ENCODE assay signal across 18 mouse cellular contexts in the genomic region with DNA sequence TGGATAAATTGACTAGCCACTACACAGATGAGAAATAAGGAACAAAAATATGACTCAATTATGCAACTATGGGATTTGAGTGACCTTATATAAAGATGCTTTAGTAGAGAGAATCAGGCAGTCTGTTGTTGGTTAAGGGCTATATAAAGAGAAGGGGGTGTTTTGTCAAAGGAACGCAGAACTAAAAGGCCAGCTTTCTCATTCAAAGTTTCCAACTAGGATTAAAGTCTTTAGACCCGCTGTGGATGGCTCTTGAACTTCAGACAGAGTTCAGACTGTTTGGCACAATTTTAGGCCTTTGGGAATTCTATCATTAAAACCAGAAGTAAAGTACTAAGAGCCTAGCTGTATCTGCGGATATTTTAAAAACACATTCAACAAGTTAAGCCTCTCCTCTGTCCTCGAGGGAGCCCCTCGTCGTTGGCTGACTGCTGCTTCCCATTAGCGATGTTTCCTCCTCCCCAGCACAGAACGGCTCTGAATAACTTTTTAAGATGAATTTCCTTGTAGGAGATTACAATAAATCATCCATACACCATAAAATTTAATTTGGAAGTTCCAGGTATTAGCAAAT.
A peak's percentile ranks its signal among the peaks of the same experiment; 100 is the strongest.
DNase-seq lines count a peak whose midpoint lies in the region; ATAC-seq lines count a peak whose summit lies in the region.
"Had no signal": no experiment of that assay in that cellular context is flagged by ENCODE, and none has a peak within 500 bp of the region (broad histone marks: within the 10 kb centered on the region; RNA-seq: fewer than 3 reads in every experiment).

No protein-coding gene starts in this region.

- H3K36me3 ChIP-seq in midbrain, embryonic 11.5 days (ENCODE audit: control insufficient read depth, insufficient read depth, low read length) = no peaks in the 10 kb centered on the region
- no peaks in the 10 kb centered on the region for H3K36me3 ChIP-seq in midbrain, embryonic 13.5 days
- H3K36me3 ChIP-seq in embryonic facial prominence, embryonic 13.5 days = no peaks in the 10 kb centered on the region
- no peaks in the 10 kb centered on the region for H3K36me3 ChIP-seq in hindbrain, embryonic 10.5 days
- H3K36me3 ChIP-seq: hindbrain, embryonic 12.5 days; intestine, embryonic 15.5 days; kidney, embryonic 15.5 days; liver, embryonic 12.5 days; lung, embryonic 15.5 days had no signal

- no peak overlapping the region for H3K9ac ChIP-seq in midbrain, embryonic 11.5 days (ENCODE audit: low read length)
- H3K9ac ChIP-seq in midbrain, embryonic 13.5 days (replicated peaks) = no peak overlapping the region
- H3K9ac ChIP-seq in embryonic facial prominence, embryonic 13.5 days = no peak overlapping the region
- H3K9ac ChIP-seq: hindbrain, embryonic 12.5 days; intestine, embryonic 15.5 days; kidney, embryonic 15.5 days; liver, embryonic 12.5 days; lung, embryonic 15.5 days had no signal

- WGBS in midbrain, embryonic 11.5 days = 47% methylated on average over 8 of the region's 8 CpGs
- WGBS in midbrain, embryonic 13.5 days = 32% methylated on average over 8 of the region's 8 CpGs
- WGBS in embryonic facial prominence, embryonic 13.5 days = 13% methylated on average over 8 of the region's 8 CpGs
- WGBS in hindbrain, embryonic 10.5 days = 53% methylated on average over 8 of the region's 8 CpGs

- H3K27me3 ChIP-seq in midbrain, embryonic 11.5 days (ENCODE audit: control insufficient read depth, insufficient read depth, low read length) = no peaks in the 10 kb centered on the region
- H3K27me3 ChIP-seq in midbrain, embryonic 13.5 days = no peaks in the 10 kb centered on the region
- no peaks in the 10 kb centered on the region for H3K27me3 ChIP-seq in embryonic facial prominence, embryonic 13.5 days
- H3K27me3 ChIP-seq in hindbrain, embryonic 10.5 days (ENCODE audit: insufficient read depth, poor library complexity, severe bottlenecking) = no peaks in the 10 kb centered on the region
- H3K27me3 ChIP-seq: hindbrain, embryonic 12.5 days; intestine, embryonic 15.5 days; kidney, embryonic 15.5 days; liver, embryonic 12.5 days; lung, embryonic 15.5 days had no signal

- no peaks in the 10 kb centered on the region for H3K9me3 ChIP-seq in midbrain, embryonic 11.5 days (ENCODE audit: control insufficient read depth, low read length)
- H3K9me3 ChIP-seq in midbrain, embryonic 13.5 days = no peaks in the 10 kb centered on the region
- H3K9me3 ChIP-seq in embryonic facial prominence, embryonic 13.5 days = no peaks in the 10 kb centered on the region
- H3K9me3 ChIP-seq in hindbrain, embryonic 10.5 days = no peaks in the 10 kb centered on the region
- H3K9me3 ChIP-seq: hindbrain, embryonic 12.5 days; intestine, embryonic 15.5 days; kidney, embryonic 15.5 days; liver, embryonic 12.5 days; lung, embryonic 15.5 days had no signal

- H3K4me3 ChIP-seq in midbrain, embryonic 11.5 days (ENCODE audit: low read depth, low read length) = no peak overlapping the region
- H3K4me3 ChIP-seq in midbrain, embryonic 13.5 days (replicated peaks) = no peak overlapping the region
- H3K4me3 ChIP-seq in embryonic facial prominence, embryonic 13.5 days = no peak overlapping the region
- H3K4me3 ChIP-seq in hindbrain, embryonic 10.5 days = no peak overlapping the region
- H3K4me3 ChIP-seq: hindbrain, embryonic 12.5 days; intestine, embryonic 15.5 days; kidney, embryonic 15.5 days; liver, embryonic 12.5 days; lung, embryonic 15.5 days had no signal

- peak; percentile 87 for DNase-seq in midbrain, embryonic 11.5 days (ENCODE audit: low spot score, missing footprints)
- peak; percentile 33 for DNase-seq in gastrocnemius, postnatal 25 days
- peak; percentile 34 for DNase-seq in skeletal muscle tissue, adult 2 months (ENCODE audit: low read depth, low spot score)
- no peak for DNase-seq in hindbrain, embryonic 10.5 days (ENCODE audit: low spot score)
- no peak for DNase-seq in urinary bladder, postnatal 14 days (ENCODE audit: low spot score)
- DNase-seq in cerebellum, adult 8-10 months = no peak
- DNase-seq: adrenal gland, postnatal 10 days; cerebellum, postnatal 10 days; thymus, postnatal 25 days had no signal

- H3K4me2 ChIP-seq in midbrain, embryonic 11.5 days = no peak overlapping the region
- no peak overlapping the region for H3K4me2 ChIP-seq in midbrain, embryonic 13.5 days (replicated peaks)
- peak overlapping the region; percentile 20 for H3K4me2 ChIP-seq in embryonic facial prominence, embryonic 13.5 days
- H3K4me2 ChIP-seq: hindbrain, embryonic 12.5 days; intestine, embryonic 15.5 days; kidney, embryonic 15.5 days; liver, embryonic 12.5 days; lung, embryonic 15.5 days had no signal

- no peaks in the 10 kb centered on the region for H3K4me1 ChIP-seq in midbrain, embryonic 11.5 days (ENCODE audit: control insufficient read depth, insufficient read depth, low read length)
- no peaks in the 10 kb centered on the region for H3K4me1 ChIP-seq in midbrain, embryonic 13.5 days (replicated peaks)
- H3K4me1 ChIP-seq in embryonic facial prominence, embryonic 13.5 days = peaks cover 34% of the 10 kb centered on the region
- no peaks in the 10 kb centered on the region for H3K4me1 ChIP-seq in hindbrain, embryonic 10.5 days (replicated peaks)
- H3K4me1 ChIP-seq: hindbrain, embryonic 12.5 days; intestine, embryonic 15.5 days; kidney, embryonic 15.5 days; liver, embryonic 12.5 days; lung, embryonic 15.5 days had no signal

- no peak for ATAC-seq in midbrain, embryonic 11.5 days (ENCODE audit: low FRiP score)
- ATAC-seq in midbrain, embryonic 13.5 days = no peak
- peak; percentile 69; the same call in 1 of the 2 replicates for ATAC-seq in embryonic facial prominence, embryonic 13.5 days (ENCODE audit: insufficient number of reproducible peaks, insufficient read depth, low FRiP score, low TSS enrichment, low read depth)
- ATAC-seq: CD4-positive, CD25-positive, alpha-beta regulatory T cell, adult 4 months; forebrain, embryonic 16.5 days; intestine, embryonic 15.5 days; liver, embryonic 12.5 days had no signal

- no peak overlapping the region for H3K27ac ChIP-seq in midbrain, embryonic 11.5 days (ENCODE audit: low read depth, low read length)
- H3K27ac ChIP-seq in midbrain, embryonic 13.5 days = no peak overlapping the region
- peak overlapping the region; percentile 44; the same call in 1 of the 2 replicates for H3K27ac ChIP-seq in embryonic facial prominence, embryonic 13.5 days
- H3K27ac ChIP-seq in hindbrain, embryonic 10.5 days = no peak overlapping the region
- H3K27ac ChIP-seq: hindbrain, embryonic 12.5 days; intestine, embryonic 15.5 days; kidney, embryonic 15.5 days; liver, embryonic 12.5 days; lung, embryonic 15.5 days had no signal

Comparison
In these comparisons a context has a peak if more than half of its experiments do, and no peak if none do; other contexts are left out.
1. DNase-seq: peak in midbrain, embryonic 11.5 days (single experiment), gastrocnemius, postnatal 25 days (single experiment) and skeletal muscle tissue, adult 2 months (single experiment); none in hindbrain, embryonic 10.5 days (single experiment), urinary bladder, postnatal 14 days (single experiment) and cerebellum, adult 8-10 months (single experiment).